Mouse (Mus musculus): Measurements from ENCODE around the gene Cdc34b.

- no peak for TF ChIP-seq GATA1 (IDR thresholded peaks at IDR 0.05; ENCODE audit: low read length)
- no peak for TF ChIP-seq TAL1 (IDR thresholded peaks at IDR 0.05; ENCODE audit: low read length)
These were observed 37.1 kb upstream of the Cdc34b start, which contains the start of gene Gm11541 for GRCm38 (mm10) chr11:94704472-94704871.

Data from erythroblast, embryonic 14.5 days (primary cell).